1 mouse cellular context compared by ENCODE assay signal in genomic region chr7:25271651-25272444, GRCm38 (mm10).
TF ChIP-seq lines count a peak whose summit lies in the region.

No protein-coding gene starts in this region.

TF ChIP-seq in ES-E14, 5 proteins besides CTCF, POLR2A, EP300 and RAD21:
- TF ChIP-seq CHD2 (IDR thresholded peaks at IDR 0.05; ENCODE audit: low read depth, low read length): no peak
- TF ChIP-seq ZC3H11A (IDR thresholded peaks at IDR 0.05; ENCODE audit: borderline replicate concordance, low read depth, low read length): no peak
- no peak for TF ChIP-seq MAFK (IDR thresholded peaks at IDR 0.05; ENCODE audit: insufficient read depth, low read depth, low read length)
- TF ChIP-seq ZNF384 (IDR thresholded peaks at IDR 0.05; ENCODE audit: low read depth, low read length): no peak
- no peak for TF ChIP-seq HCFC1 (IDR thresholded peaks at IDR 0.05; ENCODE audit: borderline replicate concordance, insufficient read depth, low read length)
